Mouse (Mus musculus) small intestine, adult 2 months (tissue): ENCODE results near the gene Antxr2.

Experiments
- CTCF ChIP-seq: fragments of 200-500 bp; IDR thresholded peaks from 2 replicates; pipeline ENCODE4 v1.5.1; 2012; ENCODE audit warnings: low read depth, mild to moderate bottlenecking, control low read depth, inconsistent platforms, low read length, moderate library complexity, mixed read lengths; ENCODE audit not compliant: insufficient replicate concordance, insufficient read length; ENCODE audit errors: extremely low read depth
- POLR2A ChIP-seq: fragments of 200-500 bp; IDR thresholded peaks from 2 replicates; pipeline ENCODE4 v1.6.1; 2012; ENCODE audit warnings: low read depth, mild to moderate bottlenecking, control low read depth, inconsistent platforms, low read length, moderate library complexity

DNA sequence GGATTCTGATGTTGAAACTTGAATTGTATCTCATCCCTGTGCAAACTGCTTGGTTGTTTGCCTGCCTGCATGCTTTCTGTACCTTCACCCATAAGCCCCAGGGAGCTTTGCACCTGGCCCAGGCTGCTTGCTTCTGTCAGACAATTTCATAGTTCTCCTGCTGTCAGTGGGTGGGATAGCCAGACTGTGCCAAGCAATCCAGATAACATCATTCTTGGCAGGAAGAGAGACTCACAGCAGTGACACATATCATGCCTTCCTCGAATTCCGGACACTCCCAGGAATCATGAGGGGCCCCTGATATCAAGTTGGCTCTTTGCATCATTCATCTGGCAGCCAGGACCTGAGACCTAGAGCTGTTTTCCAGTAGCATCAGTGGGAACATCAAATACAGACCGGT, 45.8 kb upstream of the Antxr2 start:
- TF ChIP-seq CTCF (no peak), POLR2A (no peak)
